Comparison of ENCODE assay signal across 8 mouse cellular contexts in genomic region chr7:128739462-128740277, GRCm38 (mm10). TPM values are rescaled to one million over a fixed set of nuclear protein-coding genes. Genes with fewer than 3 reads are reported as not detected.
DNase-seq lines count a peak whose midpoint lies in the region; ATAC-seq and TF ChIP-seq lines count a peak whose summit lies in the region.

No protein-coding gene starts in this region.

- peaks cover 19% of the 10 kb centered on the region for H3K4me1 ChIP-seq in forebrain, postnatal 0 days (ENCODE audit: insufficient read depth)
- peaks cover 20% of the 10 kb centered on the region for H3K4me1 ChIP-seq in hindbrain, embryonic 12.5 days
- H3K4me1 ChIP-seq in midbrain, postnatal 0 days (ENCODE audit: insufficient read depth, low read length) = peaks cover 14% of the 10 kb centered on the region
- H3K4me1 ChIP-seq in testis, adult 2 months (ENCODE audit: control insufficient read depth, insufficient read depth, low read length) = peaks cover 8% of the 10 kb centered on the region; the same call in 1 of the 2 replicates

- peak overlapping the region; percentile 72 for H3K4me2 ChIP-seq in forebrain, postnatal 0 days (ENCODE audit: low read depth)
- peak overlapping the region; percentile 89 for H3K4me2 ChIP-seq in hindbrain, embryonic 12.5 days (replicated peaks)
- H3K4me2 ChIP-seq in midbrain, postnatal 0 days (ENCODE audit: low read depth, low read length, poor library complexity, severe bottlenecking) = peak overlapping the region; percentile 86

- peak; percentile 11; the same call in 1 of the 2 replicates for ATAC-seq in frontal cortex, adult (ENCODE audit: low TSS enrichment)
- peak; percentile 36 for ATAC-seq in forebrain, postnatal 0 days
- peak; percentile 66 for ATAC-seq in hindbrain, embryonic 12.5 days (ENCODE audit: low FRiP score)
- peak; percentile 29; the same call in 1 of the 2 replicates for ATAC-seq in midbrain, postnatal 0 days (ENCODE audit: low FRiP score)

- no peaks in the 10 kb centered on the region for H3K9me3 ChIP-seq in forebrain, postnatal 0 days (ENCODE audit: low read length)
- H3K9me3 ChIP-seq in hindbrain, embryonic 12.5 days (replicated peaks) = no peaks in the 10 kb centered on the region
- H3K9me3 ChIP-seq in midbrain, postnatal 0 days (ENCODE audit: low read length) = no peaks in the 10 kb centered on the region

- no peaks in the 10 kb centered on the region for H3K27me3 ChIP-seq in forebrain, postnatal 0 days (ENCODE audit: insufficient read depth, low read length)
- H3K27me3 ChIP-seq in hindbrain, embryonic 12.5 days = peaks cover 7% of the 10 kb centered on the region; the same call in 1 of the 2 replicates
- H3K27me3 ChIP-seq in midbrain, postnatal 0 days (ENCODE audit: insufficient read depth, low read length) = no peaks in the 10 kb centered on the region
- no peaks in the 10 kb centered on the region for H3K27me3 ChIP-seq in testis, adult 2 months (ENCODE audit: control insufficient read depth, insufficient read depth, low read length)

- H3K4me3 ChIP-seq in forebrain, postnatal 0 days (ENCODE audit: low read depth, low read length) = peak overlapping the region; percentile 99
- peak overlapping the region; percentile 98 for H3K4me3 ChIP-seq in hindbrain, embryonic 12.5 days
- peak overlapping the region; percentile 100 for H3K4me3 ChIP-seq in midbrain, postnatal 0 days (ENCODE audit: low read depth, low read length)
- H3K4me3 ChIP-seq in testis, adult 2 months (ENCODE audit: control insufficient read depth, low read depth, low read length) = peak overlapping the region; percentile 89

- H3K9ac ChIP-seq in forebrain, postnatal 0 days = peak overlapping the region; percentile 87
- peak overlapping the region; percentile 97 for H3K9ac ChIP-seq in hindbrain, embryonic 12.5 days
- H3K9ac ChIP-seq in midbrain, postnatal 0 days (replicated peaks; ENCODE audit: low read length, poor library complexity, severe bottlenecking) = peak overlapping the region; percentile 93

- no peak for DNase-seq in frontal cortex, postnatal 25 days (ENCODE audit: low spot score in 2 of 2)
- DNase-seq in adrenal gland, postnatal 36 days = peak; percentile 58 to 71
- peak; percentile 31 for DNase-seq in forebrain, postnatal 0 days
- DNase-seq in liver = peak; percentile 44
- DNase-seq in midbrain, postnatal 0 days (ENCODE audit: low spot score) = peak; percentile 27

- 1% methylated on average over 78 of the region's 80 CpGs for WGBS in forebrain, postnatal 0 days
- under 1% methylated on average over 48 of the region's 80 CpGs for WGBS in hindbrain, embryonic 12.5 days
- under 1% methylated on average over 76 of the region's 80 CpGs for WGBS in midbrain, postnatal 0 days

- TF ChIP-seq CTCF in forebrain, postnatal 0 days (IDR thresholded peaks at IDR 0.05; ENCODE audit: low read depth) = no peak
- TF ChIP-seq CTCF in midbrain, postnatal 0 days (IDR thresholded peaks at IDR 0.05) = no peak
- no peak for TF ChIP-seq CTCF in testis, adult 2 months (IDR thresholded peaks at IDR 0.05; ENCODE audit: control insufficient read depth, insufficient read depth, insufficient replicate concordance, low read depth, low read length)

- H3K36me3 ChIP-seq in forebrain, postnatal 0 days (ENCODE audit: insufficient read depth) = no peaks in the 10 kb centered on the region
- H3K36me3 ChIP-seq in hindbrain, embryonic 12.5 days = no peaks in the 10 kb centered on the region
- no peaks in the 10 kb centered on the region for H3K36me3 ChIP-seq in midbrain, postnatal 0 days (ENCODE audit: insufficient read depth, low read length)
- no peaks in the 10 kb centered on the region for H3K36me3 ChIP-seq in testis, adult 2 months (ENCODE audit: control insufficient read depth, insufficient read depth, low read length)

- H3K27ac ChIP-seq in forebrain, postnatal 0 days (ENCODE audit: low read depth, low read length) = peak overlapping the region; percentile 90
- peak overlapping the region; percentile 92 for H3K27ac ChIP-seq in hindbrain, embryonic 12.5 days
- peak overlapping the region; percentile 88 for H3K27ac ChIP-seq in midbrain, postnatal 0 days (ENCODE audit: low read depth, low read length)
- peak overlapping the region; percentile 41 for H3K27ac ChIP-seq in testis, adult 2 months (ENCODE audit: control insufficient read depth, insufficient read depth, low read depth, low read length)

- TF ChIP-seq POLR2A in testis, adult 2 months (IDR thresholded peaks at IDR 0.05; ENCODE audit: control insufficient read depth, low read depth, low read length) = no peak

RNA-seq across cellular contexts. Expression of gene Mcmbp, which starts 0.6 kb away (rescaled TPM):
- total RNA-seq in adrenal gland, postnatal 36 days (2021) = 10 to 100 TPM; 33.9 to 37.2 TPM
- total RNA-seq in forebrain, postnatal 0 days (2014; rRNA removed) = 34.6 and 43.3 TPM in 2 replicates
- 32.4 and 42.0 TPM in 2 replicates for polyA plus RNA-seq in forebrain, postnatal 0 days (2015; fragmentation: Nextera tagmentation; extraction: Ambion mirVana)
- polyA plus RNA-seq in hindbrain, embryonic 12.5 days (2016; fragmentation: Nextera tagmentation; extraction: Ambion mirVana) = 68.9 and 70.4 TPM in 2 replicates
- total RNA-seq in midbrain, postnatal 0 days (2014; rRNA removed) = 37.1 and 39.0 TPM in 2 replicates
- 34.8 and 42.7 TPM in 2 replicates for polyA plus RNA-seq in midbrain, postnatal 0 days (2015; fragmentation: Nextera tagmentation; extraction: Ambion mirVana)
- 8.9 and 9.0 TPM in 2 replicates for polyA plus RNA-seq in testis, adult 2 months (2012; rRNA removed)

RNA-seq across cellular contexts. Expression of gene Sec23ip, which starts 5.1 kb away (rescaled TPM):
- 10 to 100 TPM; 42.4 to 44.0 TPM for total RNA-seq in adrenal gland, postnatal 36 days (2021)
- total RNA-seq in forebrain, postnatal 0 days (2014; rRNA removed) = 18.3 and 22.0 TPM in 2 replicates
- 16.6 and 23.8 TPM in 2 replicates for polyA plus RNA-seq in forebrain, postnatal 0 days (2015; fragmentation: Nextera tagmentation; extraction: Ambion mirVana)
- polyA plus RNA-seq in hindbrain, embryonic 12.5 days (2016; fragmentation: Nextera tagmentation; extraction: Ambion mirVana) = 43.9 and 44.3 TPM in 2 replicates
- 23.5 and 35.7 TPM in 2 replicates for total RNA-seq in midbrain, postnatal 0 days (2014; rRNA removed)
- polyA plus RNA-seq in midbrain, postnatal 0 days (2015; fragmentation: Nextera tagmentation; extraction: Ambion mirVana) = 26.3 and 26.4 TPM in 2 replicates
- polyA plus RNA-seq in testis, adult 2 months (2012; rRNA removed) = 88.4 and 92.0 TPM in 2 replicates

Comparison
In these comparisons a context has a peak if more than half of its experiments do, and no peak if none do; other contexts are left out.
1. ATAC-seq: peak in every context shown above with its lines; median percentile 66 in hindbrain, embryonic 12.5 days; 36 in forebrain, postnatal 0 days; 29 in midbrain, postnatal 0 days; 11 in frontal cortex, adult.
2. DNase-seq: peak in adrenal gland, postnatal 36 days (2 of 2), forebrain, postnatal 0 days (single experiment), liver (single experiment) and midbrain, postnatal 0 days (single experiment); none in frontal cortex, postnatal 25 days (0 of 2).
3. H3K27ac ChIP-seq: peak in every context shown above with its lines; median percentile 92 in hindbrain, embryonic 12.5 days; 90 in forebrain, postnatal 0 days; 88 in midbrain, postnatal 0 days; 41 in testis, adult 2 months.
4. Peak in every context shown above with its lines, with median percentiles within 50 percentile points of each other: H3K4me2 ChIP-seq, H3K4me3 ChIP-seq and H3K9ac ChIP-seq.